Mouse (Mus musculus): Measurements from ENCODE around the gene Dffa. TPM values are rescaled to one million over a fixed set of nuclear protein-coding genes. Genes with fewer than 3 reads are reported as not detected.
A peak's percentile ranks its signal among the peaks of the same experiment; 100 is the strongest.

Dffa gene
- total RNA-seq, 2 experiments from 2014 or later: 47.8 to 54.2 TPM

DNA sequence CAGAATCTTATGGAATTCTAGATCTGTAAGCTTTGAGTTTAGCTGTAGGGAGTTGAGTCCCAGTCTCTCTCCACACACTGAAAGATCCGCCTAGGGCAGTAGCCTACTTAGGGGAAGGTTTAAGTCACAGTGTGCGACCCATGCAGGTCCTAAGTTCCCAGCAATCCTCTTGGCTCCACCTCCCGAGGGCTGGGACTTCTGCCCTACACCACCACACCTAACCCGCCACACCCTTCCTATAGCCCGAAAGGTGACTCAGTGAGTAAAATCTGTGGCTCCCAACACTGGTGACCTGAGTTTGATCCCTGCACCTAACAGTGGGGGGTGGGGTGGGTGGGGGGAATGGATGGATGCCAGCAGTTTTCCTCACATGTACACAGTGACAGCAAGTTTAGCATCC lies 19.5 kb downstream of the Dffa start:
- DNase-seq (ENCODE audit: low spot score in 2 of 2): no peak
- no peak for TF ChIP-seq CTCF (conservative IDR thresholded peaks at IDR 0.05)
- Histone ChIP-seq H3K4me3 (no peak overlapping the region), H3K27ac (no peak overlapping the region)

DNA sequence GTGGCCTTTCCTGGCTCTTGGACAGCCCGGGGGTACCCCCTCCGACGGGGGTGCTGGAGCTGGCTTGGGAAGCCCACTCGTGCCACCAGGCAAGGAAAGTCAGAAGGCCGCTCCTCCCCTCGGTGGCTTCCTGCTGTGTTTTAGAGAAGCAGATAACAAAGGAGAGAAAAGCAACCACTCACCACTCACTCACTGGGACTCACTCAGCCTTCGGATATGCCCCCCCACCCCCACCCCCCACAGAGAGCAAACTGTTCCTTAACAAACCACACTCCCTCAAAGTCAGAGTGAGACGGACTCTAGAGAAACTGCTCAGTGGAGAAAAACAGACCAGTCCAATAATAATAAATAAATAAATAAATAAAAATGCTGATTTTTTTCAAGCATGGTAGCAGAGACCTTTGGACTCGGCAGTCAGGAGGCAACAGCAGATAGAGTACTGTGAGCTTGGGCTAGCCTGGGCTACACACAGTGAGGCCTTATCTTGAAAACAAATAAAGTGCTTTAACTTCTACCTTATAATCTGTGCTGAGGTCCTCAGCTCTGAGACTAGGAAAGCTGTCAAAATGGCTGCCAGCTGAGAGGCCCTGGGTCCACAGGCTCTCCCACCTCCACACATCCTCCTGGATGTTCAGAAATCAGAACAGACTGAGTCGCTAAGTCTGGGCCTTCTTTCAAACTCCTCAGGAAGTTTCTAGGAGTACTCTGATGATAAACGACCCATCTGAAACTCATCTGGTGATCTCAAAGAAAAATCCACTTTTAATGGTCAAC lies 21.6 kb downstream of the Dffa start:
- TF ChIP-seq CTCF (conservative IDR thresholded peaks at IDR 0.05): no peak
- no peak for DNase-seq (ENCODE audit: low spot score in 2 of 2)
- Histone ChIP-seq H3K27ac (no peak overlapping the region), H3K4me3 (no peak overlapping the region)

DNA sequence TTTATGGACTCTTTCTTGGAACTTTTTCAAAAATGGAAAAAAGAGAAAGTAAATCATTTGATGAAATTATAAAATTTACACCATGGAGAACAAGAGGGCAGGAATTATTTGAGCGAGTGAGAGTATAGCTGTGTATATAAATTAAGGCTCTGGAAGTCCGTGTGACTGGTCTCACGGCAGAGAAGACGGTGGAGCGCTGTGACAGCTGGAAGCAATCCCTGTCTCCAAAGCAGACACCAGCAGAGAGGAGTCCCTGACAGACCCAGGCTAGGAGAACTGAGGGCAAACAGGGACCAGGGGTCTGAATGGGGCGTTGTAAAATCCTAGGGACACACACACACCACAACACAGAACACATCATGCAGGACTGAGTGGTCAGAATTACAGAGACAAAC lies 22.2 kb downstream of the Dffa start:
- DNase-seq (ENCODE audit: low spot score in 2 of 2): no peak
- TF ChIP-seq CTCF (conservative IDR thresholded peaks at IDR 0.05): no peak
- Histone ChIP-seq H3K4me3 (no peak overlapping the region), H3K27ac (no peak overlapping the region)

DNA sequence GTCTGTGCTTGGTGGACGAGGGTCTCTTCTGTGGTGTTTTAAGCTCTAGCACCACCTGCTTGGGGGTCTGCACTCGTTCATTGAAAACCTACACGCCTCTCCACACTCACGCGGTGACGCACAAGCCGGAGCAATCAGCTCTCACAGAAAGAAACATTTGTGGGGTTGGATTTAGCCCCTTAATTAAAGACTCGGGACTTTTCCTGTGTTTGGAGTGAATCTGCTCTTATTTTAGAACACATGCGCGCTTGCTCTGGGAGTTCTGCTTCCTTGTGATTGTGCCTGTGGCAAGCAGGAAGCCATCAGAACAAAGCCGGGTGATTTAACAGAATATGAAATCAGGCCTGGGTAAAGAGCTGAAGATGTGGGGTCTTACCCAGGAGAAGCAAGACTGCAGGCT lies 22.7 kb downstream of the Dffa start, which contains the start of gene Cort:
Gene Cort (minus strand): TSS at position 101 of the 400 bp plus-strand sequence.
- no peak for DNase-seq (ENCODE audit: low spot score in 2 of 2)
- TF ChIP-seq CTCF (conservative IDR thresholded peaks at IDR 0.05): no peak
- no peak within 1 kb of the TSS for H3K4me3 ChIP-seq
- H3K27ac ChIP-seq: no peak within 1 kb of the TSS

DNA sequence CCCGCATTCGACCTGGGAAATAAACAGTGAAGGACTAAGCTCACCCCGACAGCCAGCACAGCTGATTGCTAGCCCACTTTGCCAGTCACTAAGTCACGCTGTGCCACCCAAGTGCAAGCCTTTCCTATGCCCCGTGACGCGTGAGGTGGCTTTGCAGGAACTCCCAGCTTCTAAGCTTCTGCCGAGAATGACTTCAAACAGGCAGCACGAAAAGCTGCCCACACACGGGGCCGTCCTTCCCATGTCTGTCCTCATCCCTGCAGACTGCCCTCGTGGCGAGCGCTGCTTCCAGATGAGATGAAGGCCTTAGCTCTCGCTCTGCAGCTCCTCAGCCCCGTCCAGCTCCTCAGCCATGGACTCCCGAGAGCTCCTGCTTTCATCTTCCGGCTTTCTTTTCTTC lies 24.5 kb downstream of the Dffa start:
- Histone ChIP-seq H3K4me3 (no peak overlapping the region), H3K27ac (no peak overlapping the region)
- DNase-seq (ENCODE audit: low spot score in 2 of 2): no peak
- TF ChIP-seq CTCF (conservative IDR thresholded peaks at IDR 0.05): no peak

DNA sequence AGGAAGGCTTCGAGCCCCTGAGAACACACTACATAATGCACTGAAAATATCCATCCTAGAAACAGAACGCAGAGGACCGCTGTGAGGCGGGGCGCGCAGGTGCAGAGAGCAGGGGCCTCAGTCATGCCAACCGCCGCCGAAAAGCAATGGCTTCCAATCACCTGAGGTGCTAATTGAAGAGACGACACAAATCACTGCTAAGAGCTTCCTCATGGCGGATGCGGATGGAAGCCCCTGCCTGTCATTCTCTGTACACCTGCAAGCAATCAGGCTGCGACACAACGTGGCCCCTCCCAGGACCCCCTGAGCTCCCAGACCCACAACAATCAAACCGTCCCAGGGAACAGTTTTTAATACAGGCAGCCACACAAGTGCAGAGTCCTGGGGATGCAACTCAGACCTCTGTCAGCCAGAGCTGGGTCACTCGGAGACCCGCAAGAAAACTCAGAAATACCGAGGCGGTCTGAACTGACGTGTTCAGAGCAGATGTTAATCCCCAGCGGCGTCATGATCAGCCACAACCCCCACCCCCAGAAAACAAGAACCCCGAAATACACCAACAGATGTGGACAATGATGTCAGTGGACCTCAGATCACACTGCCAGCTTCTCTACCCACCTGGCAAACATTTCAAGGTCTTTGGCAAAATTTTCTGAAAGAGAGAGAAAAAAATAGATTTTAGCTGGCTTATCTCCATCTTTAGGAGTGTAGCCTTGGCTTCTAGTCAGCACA lies 27.2 kb downstream of the Dffa start:
- no peak for TF ChIP-seq CTCF (conservative IDR thresholded peaks at IDR 0.05)
- Histone ChIP-seq H3K27ac (no peak overlapping the region), H3K4me3 (no peak overlapping the region)
- DNase-seq (ENCODE audit: low spot score in 2 of 2): no peak

DNA sequence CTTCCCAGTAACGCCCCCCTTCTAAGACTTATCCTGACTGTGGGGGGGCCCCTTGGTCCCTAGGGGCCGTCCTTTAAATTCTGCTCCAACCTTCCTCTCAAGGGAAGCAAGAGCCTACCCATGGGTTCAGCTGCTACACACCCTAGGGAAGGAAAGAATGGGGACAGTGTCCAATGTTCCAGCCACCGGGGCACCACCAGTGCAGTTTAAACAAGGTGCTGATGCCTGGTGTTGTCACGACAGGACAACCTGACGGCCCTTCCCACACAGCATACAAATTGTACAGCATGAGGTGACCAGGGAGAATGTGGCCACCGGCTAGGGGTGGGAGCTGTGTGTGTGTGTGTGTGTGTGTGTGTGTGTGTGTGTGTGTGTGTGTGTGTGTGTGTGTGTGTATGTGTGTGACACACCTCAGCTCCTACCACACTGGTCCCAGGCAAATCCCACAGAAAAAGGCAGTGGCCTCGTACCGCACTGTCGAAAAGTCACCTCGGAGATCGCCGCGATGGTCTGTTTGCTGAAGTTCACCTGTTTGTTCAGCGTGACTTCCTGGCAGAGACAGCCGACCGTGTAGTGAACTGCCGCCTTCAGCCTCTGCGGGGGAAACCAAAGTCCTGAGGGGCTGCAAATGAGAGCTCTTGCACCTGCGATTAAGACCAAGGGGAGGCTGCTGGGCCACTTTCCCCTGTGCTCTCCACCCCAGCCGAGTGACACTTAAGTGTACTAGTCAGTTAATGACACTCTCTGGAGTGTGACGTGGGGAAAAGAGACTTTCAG lies 28.0 kb downstream of the Dffa start:
- no peak for DNase-seq (ENCODE audit: low spot score in 2 of 2)
- no peak overlapping the region for H3K27ac ChIP-seq

DNA sequence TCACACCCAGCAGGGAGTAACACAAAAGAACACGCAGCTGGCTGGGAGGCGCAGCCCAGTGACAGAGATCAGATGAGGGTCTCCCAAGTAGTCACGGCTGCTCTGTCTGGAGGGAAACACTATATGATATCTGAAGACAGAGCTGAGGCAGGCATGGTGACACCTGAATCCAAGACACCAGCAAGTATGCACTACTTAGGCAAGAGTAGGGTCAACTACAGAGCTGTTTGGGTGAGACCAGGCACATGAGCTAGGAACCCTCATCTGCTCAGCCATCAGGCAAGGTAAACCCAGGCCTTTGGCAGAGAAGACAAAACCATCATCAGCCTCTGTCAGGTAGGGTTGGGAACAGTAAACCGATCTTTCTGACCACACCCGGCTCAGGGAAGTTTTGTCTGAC lies 29.4 kb downstream of the Dffa start:
- Histone ChIP-seq H3K27ac (no peak overlapping the region), H3K4me3 (no peak overlapping the region)
- no peak for TF ChIP-seq CTCF (conservative IDR thresholded peaks at IDR 0.05)
- DNase-seq (ENCODE audit: low spot score in 2 of 2): no peak

More for the DNA sequence above, 28.0 kb downstream of the Dffa start:
- H3K4me3 ChIP-seq: no peak overlapping the region
- TF ChIP-seq CTCF (conservative IDR thresholded peaks at IDR 0.05): no peak

DNA sequence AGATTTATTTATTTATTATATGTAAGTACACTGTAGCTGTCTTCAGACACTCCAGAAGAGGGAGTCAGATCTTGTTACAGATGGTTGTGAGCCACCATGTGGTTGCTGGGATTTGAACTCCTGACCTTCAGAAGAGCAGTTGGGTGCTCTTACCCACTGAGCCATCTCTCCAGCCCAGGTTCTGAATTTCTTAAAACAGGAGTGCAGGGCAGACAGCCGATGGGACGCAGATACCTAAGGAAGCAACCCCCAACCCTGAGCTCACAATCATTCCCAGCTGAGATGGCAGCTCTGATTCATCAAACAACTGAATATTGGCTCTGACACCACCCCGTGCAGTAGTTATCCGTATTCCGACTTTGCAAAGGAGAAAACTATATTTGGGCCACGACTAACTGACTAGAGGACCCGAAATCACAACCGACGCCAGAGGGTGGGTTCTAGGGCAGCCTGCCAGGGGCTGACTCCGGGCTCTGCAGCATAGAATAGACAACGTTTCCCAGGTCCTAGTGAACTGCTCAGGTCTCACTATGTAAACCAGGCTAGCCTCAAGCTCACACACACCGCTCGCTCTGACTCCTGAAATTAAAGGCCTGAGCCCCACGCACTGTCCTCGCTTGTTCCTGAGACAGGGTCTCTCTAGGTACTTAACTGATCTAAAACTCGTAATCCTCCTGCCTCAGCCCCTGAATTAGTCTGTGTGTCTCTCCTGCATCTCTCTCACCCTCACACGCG lies 32.3 kb downstream of the Dffa start:
- Histone ChIP-seq H3K27ac (no peak overlapping the region; the same call in 1 of the 2 replicates), H3K4me3 (peak overlapping the region; percentile 83)
- DNase-seq (ENCODE audit: low spot score in 2 of 2): no peak
- no peak for TF ChIP-seq CTCF (conservative IDR thresholded peaks at IDR 0.05)

DNA sequence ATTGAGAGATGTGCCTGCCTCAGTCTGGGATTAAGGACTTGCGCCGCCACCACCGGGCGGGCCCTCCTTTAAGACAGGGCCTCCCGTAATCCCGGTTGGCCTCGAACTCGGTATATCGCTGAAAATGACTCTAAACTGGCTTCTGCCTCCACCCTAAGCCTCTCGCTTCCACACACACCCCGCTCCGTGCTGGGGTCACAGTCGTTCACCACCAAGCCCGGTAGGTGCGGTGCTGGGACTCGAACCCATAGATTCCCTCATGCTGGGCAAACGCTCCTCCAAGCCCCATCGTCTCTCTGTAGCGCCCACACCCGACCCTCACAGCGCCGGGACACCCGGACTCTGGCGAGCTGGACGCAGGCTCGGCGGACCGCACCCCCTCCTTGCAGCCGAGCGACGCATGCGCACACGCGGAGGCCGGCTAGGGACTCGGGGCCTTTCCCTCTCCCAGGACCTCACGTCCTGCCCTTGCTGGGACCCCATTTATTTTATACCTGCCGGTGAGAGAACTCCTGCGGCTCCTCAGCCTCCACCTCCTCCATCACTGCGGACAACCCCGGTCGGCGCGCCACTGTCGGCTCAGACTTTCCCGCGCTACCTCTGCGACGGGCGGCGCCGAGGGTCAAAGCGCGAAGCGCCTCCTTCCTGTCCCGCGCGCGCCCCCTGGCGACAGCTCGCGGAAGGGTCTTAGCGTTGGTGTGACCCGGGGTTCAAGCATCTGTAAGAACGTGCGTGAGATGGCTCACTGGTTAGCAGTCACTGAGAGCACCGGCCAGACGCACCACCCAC lies 33.2 kb downstream of the Dffa start, which contains the start of gene Cenps:
Gene Cenps (minus strand): TSS at position 648 of the 789 bp plus-strand sequence.
- TF ChIP-seq CTCF (conservative IDR thresholded peaks at IDR 0.05): peak; percentile 99
- DNase-seq (ENCODE audit: low spot score in 2 of 2): peak; percentile 73 to 90
- Histone ChIP-seq H3K4me3 (peak within 1 kb of the TSS; percentile 83), H3K27ac (peak within 1 kb of the TSS; percentile 78)

DNA sequence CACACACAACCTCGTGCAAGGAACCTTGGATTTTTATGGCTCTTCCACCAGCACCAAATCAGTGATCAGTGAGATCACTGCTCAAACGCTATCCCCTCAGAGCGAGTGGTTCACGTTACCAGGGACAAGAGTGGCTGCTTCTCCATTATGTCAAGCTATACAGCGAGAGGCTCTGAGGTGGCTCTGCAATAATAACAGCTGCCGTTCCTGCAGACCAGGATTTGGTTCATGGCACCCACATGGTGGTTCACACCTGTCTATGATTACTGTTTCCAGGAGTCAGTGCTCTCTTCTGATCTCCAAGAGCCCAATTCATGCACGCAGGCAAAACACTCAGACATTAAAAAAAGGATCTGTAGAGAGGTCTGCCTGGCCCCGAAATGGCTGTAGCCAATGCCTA lies 34.6 kb downstream of the Dffa start:
- Histone ChIP-seq H3K27ac (no peak overlapping the region), H3K4me3 (no peak overlapping the region)
- DNase-seq (ENCODE audit: low spot score in 2 of 2): no peak
- no peak for TF ChIP-seq CTCF (conservative IDR thresholded peaks at IDR 0.05)

DNA sequence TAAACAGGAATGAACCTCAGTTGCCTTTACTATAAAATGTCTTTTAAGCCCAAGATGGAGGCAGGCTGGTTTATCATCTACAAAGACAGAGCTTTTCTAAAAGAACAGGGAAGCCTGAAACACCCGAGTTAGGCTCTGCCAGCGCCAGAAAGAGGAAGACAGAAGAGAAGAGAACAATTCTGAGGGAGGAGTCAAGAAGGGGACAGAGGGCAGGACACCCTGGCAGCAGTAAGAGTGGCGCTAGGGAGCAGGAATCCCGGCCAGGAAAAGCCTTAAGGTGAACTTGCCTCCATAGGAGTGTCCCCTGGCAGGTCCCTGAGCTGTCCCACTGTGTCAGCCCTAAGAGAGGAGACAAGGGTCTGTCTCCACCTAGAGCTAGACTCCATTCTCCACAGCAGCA lies 39.6 kb downstream of the Dffa start:
- no peak overlapping the region for H3K4me3 ChIP-seq
- DNase-seq (ENCODE audit: low spot score in 2 of 2): no peak
- H3K27ac ChIP-seq: no peak overlapping the region
- no peak for TF ChIP-seq CTCF (conservative IDR thresholded peaks at IDR 0.05)
